Mouse (Mus musculus): ENCODE data around the gene Pcbp1. TPM values are rescaled to one million over a fixed set of nuclear protein-coding genes. Genes with fewer than 3 reads are reported as not detected.

Pcbp1 gene
- polyA plus RNA-seq, 1 experiment from 2014 or later: 454 TPM

GRCm38 (mm10) chr6:86487358-86488148 is 38.6 kb downstream of the Pcbp1 start:
- Histone ChIP-seq H3K9me3 (no peaks in the 10 kb centered on the region), H3K4me1 (peaks cover 14% of the 10 kb centered on the region), H3K27me3 (no peaks in the 10 kb centered on the region), H3K4me3 (peak overlapping the region; percentile 3; the same call in 1 of the 2 replicates), H3K36me3 (no peaks in the 10 kb centered on the region), H3K9ac (peak overlapping the region; percentile 54), H3K27ac (peak overlapping the region; percentile 93), H3K4me2 (replicated peaks) (peak overlapping the region; percentile 36)
- 11% methylated on average over 24 of the region's 24 CpGs for WGBS
- peak; percentile 88 for ATAC-seq (ENCODE audit: low FRiP score, low read depth)

GRCm38 (mm10) chr6:86485943-86486640 is 40.0 kb downstream of the Pcbp1 start:
- H3K9ac ChIP-seq: no peak overlapping the region
- H3K27ac ChIP-seq: no peak overlapping the region
- peaks cover 22% of the 10 kb centered on the region for H3K4me1 ChIP-seq
- H3K4me2 ChIP-seq (replicated peaks): no peak overlapping the region
- 85% methylated on average over 6 of the region's 7 CpGs for WGBS
- no peak for ATAC-seq (ENCODE audit: low FRiP score, low read depth)
- no peaks in the 10 kb centered on the region for H3K27me3 ChIP-seq
- no peaks in the 10 kb centered on the region for H3K36me3 ChIP-seq
- no peaks in the 10 kb centered on the region for H3K9me3 ChIP-seq
- no peak overlapping the region for H3K4me3 ChIP-seq

GRCm38 (mm10) chr6:86481871-86482270 is 44.2 kb downstream of the Pcbp1 start:
- Histone ChIP-seq H3K9me3 (no peaks in the 10 kb centered on the region), H3K9ac (no peak overlapping the region), H3K4me1 (peaks cover 46% of the 10 kb centered on the region), H3K4me2 (replicated peaks) (no peak overlapping the region), H3K27me3 (no peaks in the 10 kb centered on the region), H3K4me3 (no peak overlapping the region), H3K27ac (peak overlapping the region; percentile 97; the same call in 1 of the 2 replicates), H3K36me3 (no peaks in the 10 kb centered on the region)
- 94% methylated on average over 5 of the region's 5 CpGs for WGBS
- ATAC-seq (ENCODE audit: low FRiP score, low read depth): no peak

GRCm38 (mm10) chr6:86480189-86480831 is 45.8 kb downstream of the Pcbp1 start:
- peaks cover 46% of the 10 kb centered on the region for H3K4me1 ChIP-seq
- no peaks in the 10 kb centered on the region for H3K9me3 ChIP-seq
- H3K4me2 ChIP-seq (replicated peaks): peak overlapping the region; percentile 55
- peak overlapping the region; percentile 57 for H3K9ac ChIP-seq
- H3K36me3 ChIP-seq: no peaks in the 10 kb centered on the region
- 15% methylated on average over 9 of the region's 9 CpGs for WGBS
- H3K27ac ChIP-seq: peak overlapping the region; percentile 97
- H3K4me3 ChIP-seq: peak overlapping the region; percentile 28
- ATAC-seq (ENCODE audit: low FRiP score, low read depth): peak; percentile 83
- H3K27me3 ChIP-seq: no peaks in the 10 kb centered on the region

- no peaks in the 10 kb centered on the region for H3K9me3 ChIP-seq
- ATAC-seq (ENCODE audit: low FRiP score, low read depth): no peak; the same call in 1 of the 2 replicates
- H3K4me1 ChIP-seq: peaks cover 46% of the 10 kb centered on the region
- H3K27ac ChIP-seq: peak overlapping the region; percentile 97
- no peaks in the 10 kb centered on the region for H3K36me3 ChIP-seq
- H3K27me3 ChIP-seq: no peaks in the 10 kb centered on the region
- no peak overlapping the region for H3K9ac ChIP-seq
- no peak overlapping the region for H3K4me3 ChIP-seq
- H3K4me2 ChIP-seq (replicated peaks): peak overlapping the region; percentile 55
Measured at GRCm38 (mm10) chr6:86479816-86480188, 46.3 kb downstream of the Pcbp1 start.

GRCm38 (mm10) chr6:86479311-86479710 is 46.8 kb downstream of the Pcbp1 start:
- Histone ChIP-seq H3K4me2 (replicated peaks) (peak overlapping the region; percentile 55), H3K27ac (peak overlapping the region; percentile 97), H3K36me3 (no peaks in the 10 kb centered on the region), H3K9me3 (no peaks in the 10 kb centered on the region), H3K27me3 (no peaks in the 10 kb centered on the region), H3K9ac (0 out of 2 replicates have a peak overlapping the region, but pooled peaks have one; percentile 43), H3K4me1 (peaks cover 46% of the 10 kb centered on the region), H3K4me3 (no peak overlapping the region)
- 44% methylated on average over 3 of the region's 3 CpGs for WGBS
- no peak for ATAC-seq (ENCODE audit: low FRiP score, low read depth)

- H3K4me1 ChIP-seq: peaks cover 59% of the 10 kb centered on the region
- H3K9ac ChIP-seq: no peak overlapping the region
- no peaks in the 10 kb centered on the region for H3K27me3 ChIP-seq
- no peak for ATAC-seq (ENCODE audit: low FRiP score, low read depth)
- no peak overlapping the region for H3K4me3 ChIP-seq
- 81% methylated on average over 5 of the region's 5 CpGs for WGBS
- H3K36me3 ChIP-seq: no peaks in the 10 kb centered on the region
- no peak overlapping the region for H3K4me2 ChIP-seq (replicated peaks)
- no peak overlapping the region; the same call in 1 of the 2 replicates for H3K27ac ChIP-seq
- no peaks in the 10 kb centered on the region for H3K9me3 ChIP-seq
Measured at GRCm38 (mm10) chr6:86476931-86477330, 49.2 kb downstream of the Pcbp1 start.

- H3K9ac ChIP-seq: no peak overlapping the region
- no peaks in the 10 kb centered on the region for H3K9me3 ChIP-seq
- no peak overlapping the region for H3K4me2 ChIP-seq (replicated peaks)
- H3K27me3 ChIP-seq: no peaks in the 10 kb centered on the region
- H3K4me1 ChIP-seq: peaks cover 52% of the 10 kb centered on the region
- H3K36me3 ChIP-seq: no peaks in the 10 kb centered on the region
- ATAC-seq (ENCODE audit: low FRiP score, low read depth): no peak
- no peak overlapping the region for H3K4me3 ChIP-seq
- 72% methylated on average over 9 of the region's 9 CpGs for WGBS
- peak overlapping the region; percentile 63; the same call in 1 of the 2 replicates for H3K27ac ChIP-seq
Measured at GRCm38 (mm10) chr6:86475462-86476167, 50.5 kb downstream of the Pcbp1 start.

- H3K9ac ChIP-seq: no peak overlapping the region
- peaks cover 7% of the 10 kb centered on the region for H3K36me3 ChIP-seq
- no peaks in the 10 kb centered on the region for H3K9me3 ChIP-seq
- H3K27ac ChIP-seq: no peak overlapping the region
- H3K4me2 ChIP-seq (replicated peaks): no peak overlapping the region
- no peaks in the 10 kb centered on the region for H3K27me3 ChIP-seq
- no peak for ATAC-seq (ENCODE audit: low FRiP score, low read depth)
- no peak overlapping the region for H3K4me3 ChIP-seq
- H3K4me1 ChIP-seq: peaks cover 43% of the 10 kb centered on the region
Measured at GRCm38 (mm10) chr6:86474646-86475181, 51.4 kb downstream of the Pcbp1 start.

Data from limb, embryonic 13.5 days (tissue).